Mouse (Mus musculus): ENCODE results near the gene Slc7a9. TPM values are rescaled to one million over a fixed set of nuclear protein-coding genes. Genes with fewer than 3 reads are reported as not detected.

Gene Slc7a9
- not detected for polyA plus RNA-seq (2017; shearing (Covaris generic))

DNA sequence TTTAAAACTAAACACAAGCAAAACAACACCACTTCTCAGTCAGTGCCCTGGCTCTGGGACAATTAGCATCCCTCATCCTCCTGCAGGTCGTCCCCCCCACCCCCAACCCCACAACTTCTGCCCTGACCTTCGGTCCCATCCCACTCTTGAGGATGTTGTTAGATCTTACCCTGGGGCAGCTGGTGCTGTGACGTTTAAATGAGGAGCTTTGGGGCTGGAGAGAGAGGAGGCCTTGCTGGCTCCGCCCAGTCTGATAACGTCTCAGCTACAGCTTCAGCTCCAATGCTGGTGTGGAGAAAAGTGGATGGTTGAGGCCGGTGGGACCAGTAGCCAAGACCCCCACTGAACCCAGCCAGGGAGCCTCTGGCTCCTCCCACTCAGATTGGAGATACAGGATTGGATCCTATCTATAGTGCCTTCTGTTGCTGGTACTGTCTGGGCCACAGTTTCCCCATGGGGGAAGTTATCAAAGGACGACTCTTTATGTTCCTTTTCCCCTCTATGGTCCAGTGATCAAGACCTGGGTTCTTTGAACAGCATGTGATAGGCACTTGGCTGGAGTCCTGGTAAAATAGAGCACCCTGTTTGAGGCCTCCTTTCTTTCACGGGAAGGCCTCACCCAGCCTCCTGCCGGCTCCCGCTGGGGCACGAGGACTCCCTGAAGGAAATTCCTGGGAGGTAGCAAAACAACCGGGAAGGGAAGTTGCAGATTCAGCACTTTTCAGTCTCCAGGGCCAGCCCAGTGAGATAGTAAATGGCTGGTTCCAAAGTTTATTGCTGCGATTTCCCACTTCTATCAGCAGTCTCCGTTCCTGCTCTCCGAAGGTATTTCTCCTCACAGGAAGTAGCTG, at the start of gene Slc7a9:
Gene Slc7a9 (plus strand): TSS at position 801 of the 851 bp plus-strand sequence.

Other genes with a start within 250 kb of the Slc7a9 start
- 0.91 TPM for gene Lrp3, start 233.3 kb upstream of the Slc7a9 start, polyA plus RNA-seq (2017; shearing (Covaris generic))
- 17.9 TPM for gene Gpatch1, start 130.4 kb upstream of the Slc7a9 start, polyA plus RNA-seq (2017; shearing (Covaris generic))
- gene Rhpn2, start 114.6 kb upstream of the Slc7a9 start, polyA plus RNA-seq (2017; shearing (Covaris generic)), result 0.35 TPM
- gene Faap24, start 52.0 kb upstream of the Slc7a9 start, polyA plus RNA-seq (2017; shearing (Covaris generic)), result 27.6 TPM
- 12.0 TPM for gene Cep89, start 51.8 kb upstream of the Slc7a9 start, polyA plus RNA-seq (2017; shearing (Covaris generic))
- gene Tdrd12, start 88.9 kb downstream of the Slc7a9 start, polyA plus RNA-seq (2017; shearing (Covaris generic)), result not detected
- gene Nudt19, start 107.5 kb downstream of the Slc7a9 start, polyA plus RNA-seq (2017; shearing (Covaris generic)), result 58.9 TPM
- gene Rgs9bp, start 136.8 kb downstream of the Slc7a9 start, polyA plus RNA-seq (2017; shearing (Covaris generic)), result 0.05 TPM
- gene Ankrd27, start 137.4 kb downstream of the Slc7a9 start, polyA plus RNA-seq (2017; shearing (Covaris generic)), result 57.9 TPM
- gene Pdcd5, start 198.7 kb downstream of the Slc7a9 start, polyA plus RNA-seq (2017; shearing (Covaris generic)), result 82.2 TPM

Data from CD4-positive, CD25-positive, alpha-beta regulatory T cell (primary cell).